Mouse (Mus musculus) CH12.LX (cell line): ENCODE results near the gene Col9a1. TPM values are rescaled to one million over a fixed set of nuclear protein-coding genes. Genes with fewer than 3 reads are reported as not detected.

ENCODE experiments used
- DNase-seq: peaks from one replicate; pipeline ENCODE4 v3.0.0-alpha.2; 2013; ENCODE audit errors: extremely low read depth
- H3K27ac ChIP-seq: 2 replicates; pipeline ENCODE4 v1.5.1; 2012; ENCODE audit warnings: low read depth, mild to moderate bottlenecking, control low read depth, moderate library complexity; ENCODE audit not compliant: insufficient read depth
- H3K27me3 ChIP-seq: replicated peaks from 2 replicates; pipeline ENCODE3; 2012; ENCODE audit warnings: inconsistent platforms
- H3K36me3 ChIP-seq, 2 experiments: replicated peaks in 1 of 2; 2 replicates each; pipeline versions ENCODE3 to v1.6.1; 2012; ENCODE audit warnings: inconsistent platforms in 1 of 2, low read length in 1 of 2, mild to moderate bottlenecking in 1 of 2, mixed read lengths in 1 of 2, moderate library complexity in 1 of 2; ENCODE audit not compliant: control insufficient read depth in 1 of 2, insufficient read depth in 1 of 2
- H3K4me1 ChIP-seq, 2 experiments: 2 replicates each; pipeline ENCODE4 v1.6.1; 2012; ENCODE audit warnings: inconsistent platforms in 1 of 2, moderate library complexity in 1 of 2; ENCODE audit not compliant: insufficient read depth in 2 of 2, control insufficient read depth in 1 of 2
- H3K4me2 ChIP-seq: 2 replicates; pipeline ENCODE4 v1.6.1; 2012; ENCODE audit warnings: low read depth, mild to moderate bottlenecking, control low read depth; ENCODE audit not compliant: poor library complexity, insufficient read depth, severe bottlenecking
- H3K4me3 ChIP-seq, 3 experiments: fragments of 150-350 bp in 1 of 3; sonication (generic) in 1 of 3; replicated peaks in 1 of 3; 2 replicates each; pipeline versions ENCODE3 to v1.5.1; 2011 to 2012; ENCODE audit warnings: low read depth in 2 of 3, low read length in 2 of 3, mild to moderate bottlenecking in 2 of 3, moderate library complexity in 2 of 3, control low read depth in 1 of 3, improper control_type of control experiment in 1 of 3, inconsistent platforms in 1 of 3, mixed read lengths in 1 of 3; ENCODE audit not compliant: poor library complexity in 1 of 3
- H3K79me2 ChIP-seq: replicated peaks from 2 replicates; pipeline ENCODE4 v1.6.1; 2012; ENCODE audit warnings: mild to moderate bottlenecking, moderate library complexity; ENCODE audit not compliant: control insufficient read depth, poor library complexity, insufficient read depth, severe bottlenecking; ENCODE audit errors: extremely low read depth
- H3K9ac ChIP-seq: 2 replicates; pipeline ENCODE4 v1.6.1; 2012; ENCODE audit warnings: low read depth, mild to moderate bottlenecking, control low read depth, moderate library complexity; ENCODE audit not compliant: insufficient read depth
- H3K9me3 ChIP-seq: replicated peaks from 2 replicates; pipeline ENCODE3; 2012; ENCODE audit warnings: low read length, inconsistent platforms, mixed read lengths
- CHD2 ChIP-seq: IDR thresholded peaks from 2 replicates; pipeline ENCODE4 v1.6.1; 2011; ENCODE audit warnings: low read length, improper control_type of control experiment
- CTCF ChIP-seq, 2 experiments: IDR thresholded peaks in 1 of 2; conservative IDR thresholded peaks in 1 of 2; 2 replicates each; pipeline ENCODE4 v1.5.1; 2011 to 2012; ENCODE audit warnings: low read depth in 2 of 2, low read length in 2 of 2, improper control_type of control experiment in 1 of 2, inconsistent platforms in 1 of 2, mild to moderate bottlenecking in 1 of 2, moderate library complexity in 1 of 2
- EP300 ChIP-seq: IDR thresholded peaks from 2 replicates; pipeline ENCODE4 v1.6.1; 2011; ENCODE audit warnings: low read length, improper control_type of control experiment
- ETS1 ChIP-seq: conservative IDR thresholded peaks from 2 replicates; pipeline ENCODE4 v1.6.1; 2012; ENCODE audit warnings: low read depth, mild to moderate bottlenecking, inconsistent platforms, low read length, improper control_type of control experiment, moderate library complexity
- GABPA ChIP-seq: IDR thresholded peaks from 2 replicates; pipeline ENCODE4 v1.6.1; 2012; ENCODE audit warnings: low read depth, low read length, improper control_type of control experiment, inconsistent platforms; ENCODE audit not compliant: insufficient replicate concordance
- HCFC1 ChIP-seq: IDR thresholded peaks from 2 replicates; pipeline ENCODE4 v1.6.1; 2012; ENCODE audit warnings: low read depth, mild to moderate bottlenecking, inconsistent platforms, low read length, improper control_type of control experiment
- JUND ChIP-seq: conservative IDR thresholded peaks from 2 replicates; pipeline ENCODE4 v1.6.1; 2011; ENCODE audit warnings: low read depth, low read length, improper control_type of control experiment
- MAZ ChIP-seq: IDR thresholded peaks from 2 replicates; pipeline ENCODE4 v1.6.1; 2012; ENCODE audit warnings: low read depth, mild to moderate bottlenecking, inconsistent platforms, low read length, improper control_type of control experiment, moderate library complexity
- MEF2A ChIP-seq: IDR thresholded peaks from 2 replicates; pipeline ENCODE4 v1.6.1; 2014; ENCODE audit warnings: low read depth, mild to moderate bottlenecking, inconsistent platforms, low read length, improper control_type of control experiment, borderline replicate concordance
- MYC ChIP-seq: IDR thresholded peaks from 2 replicates; pipeline ENCODE4 v1.6.1; 2011; ENCODE audit warnings: low read depth, mild to moderate bottlenecking, improper control_type of control experiment, low read length
- POLR2A ChIP-seq: IDR thresholded peaks from 2 replicates; pipeline ENCODE4 v1.6.1; 2011; ENCODE audit warnings: low read depth, mild to moderate bottlenecking, improper control_type of control experiment, low read length
- POLR2AphosphoS2 ChIP-seq: IDR thresholded peaks from 2 replicates; pipeline ENCODE4 v1.6.1; 2011; ENCODE audit warnings: low read depth, low read length, improper control_type of control experiment
- RAD21 ChIP-seq: IDR thresholded peaks from 2 replicates; pipeline ENCODE4 v1.6.1; 2011; ENCODE audit warnings: low read depth, mild to moderate bottlenecking, low read length, improper control_type of control experiment, moderate library complexity
- SMC3 ChIP-seq: IDR thresholded peaks from 2 replicates; pipeline ENCODE4 v1.6.1; 2011; ENCODE audit warnings: low read depth, low read length, improper control_type of control experiment
- TCF12 ChIP-seq: IDR thresholded peaks from 2 replicates; pipeline ENCODE4 v1.6.1; 2014; ENCODE audit warnings: low read depth, mild to moderate bottlenecking, inconsistent platforms, low read length, improper control_type of control experiment
- UBTF ChIP-seq: IDR thresholded peaks from 2 replicates; pipeline ENCODE4 v1.6.1; 2012; ENCODE audit warnings: low read depth, mild to moderate bottlenecking, inconsistent platforms, low read length, improper control_type of control experiment, moderate library complexity
- USF2 ChIP-seq: conservative IDR thresholded peaks from 2 replicates; pipeline ENCODE4 v1.6.1; 2011; ENCODE audit warnings: low read depth, low read length, improper control_type of control experiment
- ZNF384 ChIP-seq: IDR thresholded peaks from 2 replicates; pipeline ENCODE4 v1.6.1; 2012; ENCODE audit warnings: low read depth, low read length, improper control_type of control experiment, inconsistent platforms
- dilution Hi-C: fragments of 300-500 bp; cut with MboI; formaldehyde crosslinking; loops from 2 replicates; pipeline ENCODE4 v1.14.3; 2020; ENCODE audit warnings: low sequenced_read_pairs; ENCODE audit not compliant: extremely low pct_unique_long_range_greater_than_20kb, extremely low pct_ligation_motif_present
- in situ Hi-C: fragments of 300-500 bp; cut with MboI; formaldehyde crosslinking; loops from 3 replicates; pipeline ENCODE4 v1.14.3; 2019; ENCODE audit warnings: low sequenced_read_pairs, low pct_ligation_motif_present, low pct_unique_long_range_greater_than_20kb, mixed read lengths
- polyA plus RNA-seq: library from polyadenylated mRNA; unstranded; fragments of >175 nt; gene quantifications from 2 replicates; pipeline ENCODE4 v1.2.1, GENCODE M21; 2012; ENCODE audit warnings: low read depth; ENCODE audit not compliant: insufficient read length
- total RNA-seq, 2 experiments: library from RNA; depleted of rRNA; stranded (reverse); fragments of 300-350 nt in 1 of 2; fragments of >200 nt in 1 of 2; gene quantifications; 2 replicates each; pipeline ENCODE4 v1.2.3; 2012 to 2014

Col9a1 gene
- total and polyA plus RNA-seq, 3 experiments, result not detected

DNA sequence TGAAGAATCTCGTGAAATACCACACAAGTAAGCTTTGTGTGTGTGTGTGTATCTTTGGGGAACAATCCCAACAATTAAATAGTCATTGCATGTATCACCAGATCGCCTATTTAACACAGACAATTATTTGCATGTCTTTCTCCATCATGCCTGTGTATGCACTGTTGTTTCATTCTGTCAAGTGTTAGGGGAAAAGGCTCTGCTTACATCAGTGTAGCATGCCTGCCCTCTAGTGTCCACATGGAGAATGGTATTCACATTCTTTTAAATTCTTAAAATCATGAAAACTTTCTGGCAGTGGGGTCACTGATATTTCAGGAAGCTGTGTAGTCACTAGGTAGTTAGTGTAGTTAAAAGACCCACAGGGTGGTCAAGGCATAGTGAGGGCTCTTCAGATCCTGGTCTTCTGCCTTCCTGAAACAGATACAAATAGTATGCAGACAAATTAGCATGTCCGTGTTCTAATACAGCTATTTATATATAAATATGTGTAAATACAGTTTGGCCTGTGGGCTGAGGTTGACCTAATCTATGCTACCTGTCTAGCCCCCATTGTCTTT, 71.8 kb downstream of the Col9a1 start:
- Histone ChIP-seq H3K27ac (no peak overlapping the region), H3K36me3 (no peaks in the 10 kb centered on the region), H3K9me3 (no peaks in the 10 kb centered on the region), H3K9ac (no peak overlapping the region), H3K79me2 (no peaks in the 10 kb centered on the region), H3K4me1 (peaks cover 0 to 11% of the 10 kb centered on the region in 2 experiments; a peak in 2 of 4 replicates), H3K4me2 (peak overlapping the region; percentile 18; the same call in 1 of the 2 replicates), H3K27me3 (no peaks in the 10 kb centered on the region), H3K4me3 (no peak overlapping the region)
- dilution Hi-C loops, result no loop called here
- in situ Hi-C loops, result no loop called here
- DNase-seq, result peak; percentile 64
- TF ChIP-seq POLR2AphosphoS2 (no peak), MEF2A (no peak), UBTF (no peak), CTCF (conservative IDR thresholded peaks at IDR 0.05 in 1 of 2, IDR thresholded peaks at IDR 0.05 in 1 of 2; ENCODE audit: low read depth in 2 of 2, low read length in 2 of 2) (peak; percentile 81 to 90), RAD21 (peak; percentile 94), ETS1 (no peak), SMC3 (peak; percentile 66)

DNA sequence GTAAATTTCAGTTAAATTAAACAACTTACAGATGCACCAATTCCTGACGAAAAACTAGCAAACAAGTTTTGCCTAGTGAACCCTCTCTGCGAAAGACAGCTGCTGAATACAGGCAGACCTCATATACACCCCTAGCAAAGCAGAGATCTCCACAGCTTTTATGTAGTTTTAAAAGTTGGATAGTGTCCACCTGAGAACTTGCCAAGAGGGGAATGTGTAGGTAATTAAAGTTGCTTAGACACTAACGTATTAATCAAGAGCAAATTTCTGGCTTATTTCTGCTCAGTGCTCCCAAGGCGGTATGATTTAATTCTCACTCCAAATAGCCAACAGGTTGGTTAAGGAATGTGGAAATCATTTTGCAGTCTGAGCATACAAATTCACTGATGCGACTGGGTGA, 80.6 kb downstream of the Col9a1 start:
- no peak for TF ChIP-seq ETS1
- TF ChIP-seq MYC, result no peak
- TF ChIP-seq HCFC1, result no peak
- TF ChIP-seq JUND, result no peak
- TF ChIP-seq ZNF384, result no peak
- TF ChIP-seq GABPA, result no peak
- TF ChIP-seq MAZ, result no peak
- TF ChIP-seq POLR2A, result no peak
- Histone ChIP-seq H3K9ac (no peak overlapping the region), H3K79me2 (no peaks in the 10 kb centered on the region), H3K4me1 (no peaks in the 10 kb centered on the region), H3K27me3 (no peaks in the 10 kb centered on the region), H3K4me2 (no peak overlapping the region), H3K4me3 (no peak overlapping the region), H3K36me3 (no peaks in the 10 kb centered on the region), H3K9me3 (no peaks in the 10 kb centered on the region), H3K27ac (no peak overlapping the region)
- in situ Hi-C loops (no loop called here), dilution Hi-C loops (no loop called here)
- DNase-seq, result no peak

DNA sequence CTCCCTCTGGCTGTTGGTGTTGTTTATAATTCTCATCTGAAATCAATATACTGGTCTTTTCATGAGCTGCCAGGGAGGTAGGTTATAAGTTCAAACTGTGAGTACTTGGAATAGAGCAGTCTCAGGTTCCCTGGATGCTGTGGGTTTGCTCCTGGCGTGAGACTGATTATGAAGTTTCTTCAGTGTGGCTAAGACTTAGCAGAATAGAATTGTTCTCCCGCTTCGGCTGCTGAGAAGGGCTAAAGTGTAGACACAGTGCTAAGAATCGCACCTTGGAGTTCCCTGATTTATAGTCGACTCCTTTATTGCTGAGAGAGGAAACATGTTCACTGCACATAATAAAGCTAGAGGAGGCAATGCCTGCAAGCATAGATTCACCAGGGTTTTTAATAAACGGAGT, 82.0 kb downstream of the Col9a1 start:
- in situ Hi-C loops, result no loop called here
- Histone ChIP-seq H3K4me2 (no peak overlapping the region), H3K4me1 (no peaks in the 10 kb centered on the region), H3K36me3 (no peaks in the 10 kb centered on the region), H3K79me2 (no peaks in the 10 kb centered on the region), H3K9ac (no peak overlapping the region), H3K27me3 (no peaks in the 10 kb centered on the region), H3K4me3 (no peak overlapping the region), H3K9me3 (no peaks in the 10 kb centered on the region), H3K27ac (no peak overlapping the region)
- dilution Hi-C loops, result no loop called here
- TF ChIP-seq CHD2 (no peak), EP300 (no peak), TCF12 (no peak), ZNF384 (no peak), USF2 (no peak)
- no peak for DNase-seq
